Mouse (Mus musculus): ENCODE results near the gene Atf6.

- TF ChIP-seq CTCF (IDR thresholded peaks at IDR 0.05; ENCODE audit: extremely low read depth, insufficient read depth, insufficient read length, insufficient replicate concordance) = peak; percentile 53; the same call in 1 of the 2 replicates
- peak; percentile 36; the same call in 1 of the 2 replicates for TF ChIP-seq POLR2A (IDR thresholded peaks at IDR 0.05; ENCODE audit: low read depth, low read length)
Observed at GRCm38 (mm10) chr1:170884978-170885561, 17.5 kb upstream of the Atf6 start, which contains the start of the genes Gm26620 and Dusp12.
